Mouse (Mus musculus) heart, postnatal 10 days (tissue): ENCODE results near the gene Pdp2. TPM values are rescaled to one million over a fixed set of nuclear protein-coding genes. Genes with fewer than 3 reads are reported as not detected.
"Not testable (repeated sequence)": the region's sequence is repeated elsewhere in the genome, so short reads cannot be mapped to it uniquely, and the experiment has no call there.

Experiments used
- DNase-seq, 2 experiments: peaks; one replicate each; pipeline ENCODE4 v3.0.0; 2021
- intact Hi-C: fragments of 180-260 bp; cut with DNase I; formaldehyde crosslinking; loops from one replicate; pipeline ENCODE4 v1.15.1; 2025
- total RNA-seq, 2 experiments: library from RNA; stranded (reverse); gene quantifications; 2 replicates each; pipeline ENCODE4 v1.2.3; 2021

The Pdp2 gene
- 10 to 100 TPM in 1 of 2 experiments, 1 to 10 TPM in 1; 7.2 to 10.6 TPM for total RNA-seq

- intact Hi-C loops, result no loop called here
Observed at GRCm38 (mm10) chr8:104591133-104591834, at the start of gene Pdp2. Gene Pdp2 (plus strand): TSS chr8:104591451.

GRCm38 (mm10) chr8:104541515-104541880 is 49.8 kb upstream of the Pdp2 start:
- intact Hi-C loops, result no loop called here
- DNase-seq, result no peak

More at GRCm38 (mm10) chr8:104591133-104591834, at the start of gene Pdp2:
- peak; percentile 94 for DNase-seq

- DNase-seq, result no peak
- intact Hi-C loops, result no loop called here
Observed at GRCm38 (mm10) chr8:104542160-104542559, 49.1 kb upstream of the Pdp2 start.

- peak in 1 of 2 experiments; percentile 13 for DNase-seq
- intact Hi-C loops, result no loop called here
Observed at GRCm38 (mm10) chr8:104543440-104544045, 47.7 kb upstream of the Pdp2 start.

GRCm38 (mm10) chr8:104555191-104555590 is 36.1 kb upstream of the Pdp2 start:
- intact Hi-C loops, result no loop called here
- no peak for DNase-seq

- no peak for DNase-seq
- intact Hi-C loops, result no loop called here
Observed at GRCm38 (mm10) chr8:104557226-104557625, 34.0 kb upstream of the Pdp2 start.

- DNase-seq, result no peak
- intact Hi-C loops, result no loop called here
Observed at GRCm38 (mm10) chr8:104560731-104561130, 30.5 kb upstream of the Pdp2 start.

- intact Hi-C loops, result no loop called here
- DNase-seq, result peak; percentile 88 to 93
Observed at GRCm38 (mm10) chr8:104564633-104565456, 26.4 kb upstream of the Pdp2 start.

GRCm38 (mm10) chr8:104565457-104565798 is 25.8 kb upstream of the Pdp2 start:
- intact Hi-C loops, result no loop called here

GRCm38 (mm10) chr8:104569559-104569958 is 21.7 kb upstream of the Pdp2 start:
- intact Hi-C loops, result loop anchor here (2.0 kb wide), 1 partner anchor 133 kb away; no protein-coding TSS in a partner anchor
- DNase-seq, result peak; percentile 34 to 45

More at GRCm38 (mm10) chr8:104565457-104565798, 25.8 kb upstream of the Pdp2 start:
- DNase-seq, result no peak

- intact Hi-C loops, result loop anchor here (1.0 kb wide), 2 partner anchors 36 to 226 kb away; partner anchors contain the start of genes Car7 and Nae1
- DNase-seq, result peak; percentile 88 to 90
Observed at GRCm38 (mm10) chr8:104570436-104571343, 20.6 kb upstream of the Pdp2 start.

GRCm38 (mm10) chr8:104576820-104577219 is 14.4 kb upstream of the Pdp2 start:
- intact Hi-C loops, result no loop called here
- DNase-seq, result no peak

GRCm38 (mm10) chr8:104577606-104578005 is 13.6 kb upstream of the Pdp2 start:
- DNase-seq, intact Hi-C loops: not testable (repeated sequence)

- intact Hi-C loops, result no loop called here
- no peak for DNase-seq
Observed at GRCm38 (mm10) chr8:104584522-104584921, 6.7 kb upstream of the Pdp2 start.

- intact Hi-C loops, result no loop called here
- no peak for DNase-seq
Observed at GRCm38 (mm10) chr8:104590284-104590683, 967 bp upstream of the Pdp2 start.

GRCm38 (mm10) chr8:104591856-104592255 is 605 bp downstream of the Pdp2 start:
- intact Hi-C loops, result no loop called here
- no peak for DNase-seq

GRCm38 (mm10) chr8:104592566-104592965 is 1.3 kb downstream of the Pdp2 start:
- DNase-seq, result no peak
- intact Hi-C loops, result no loop called here

GRCm38 (mm10) chr8:104593536-104594325 is 2.5 kb downstream of the Pdp2 start:
- DNase-seq, result no peak
- intact Hi-C loops, result no loop called here

GRCm38 (mm10) chr8:104594611-104595362 is 3.5 kb downstream of the Pdp2 start:
- no peak for DNase-seq
- intact Hi-C loops, result no loop called here
